Mouse (Mus musculus) sigmoid colon, adult 10 weeks (tissue): ENCODE measurements around the gene Scyl1. TPM values are rescaled to one million over a fixed set of nuclear protein-coding genes. Genes with fewer than 3 reads are reported as not detected.

ENCODE experiments used
- polyA plus RNA-seq: library from polyadenylated mRNA; stranded (reverse); fragments of 350-450 nt; fragmentation: Illumina TruSeq; extraction: RNeasy Lipid Tissue Mini Kit (QIAGEN cat#74804); gene quantifications from one replicate; pipeline ENCODE4 v1.2.3, GENCODE M21; 2014; ENCODE audit warnings: low read depth, low replicate concordance

Gene Scyl1
- 0.28 TPM for polyA plus RNA-seq

DNA sequence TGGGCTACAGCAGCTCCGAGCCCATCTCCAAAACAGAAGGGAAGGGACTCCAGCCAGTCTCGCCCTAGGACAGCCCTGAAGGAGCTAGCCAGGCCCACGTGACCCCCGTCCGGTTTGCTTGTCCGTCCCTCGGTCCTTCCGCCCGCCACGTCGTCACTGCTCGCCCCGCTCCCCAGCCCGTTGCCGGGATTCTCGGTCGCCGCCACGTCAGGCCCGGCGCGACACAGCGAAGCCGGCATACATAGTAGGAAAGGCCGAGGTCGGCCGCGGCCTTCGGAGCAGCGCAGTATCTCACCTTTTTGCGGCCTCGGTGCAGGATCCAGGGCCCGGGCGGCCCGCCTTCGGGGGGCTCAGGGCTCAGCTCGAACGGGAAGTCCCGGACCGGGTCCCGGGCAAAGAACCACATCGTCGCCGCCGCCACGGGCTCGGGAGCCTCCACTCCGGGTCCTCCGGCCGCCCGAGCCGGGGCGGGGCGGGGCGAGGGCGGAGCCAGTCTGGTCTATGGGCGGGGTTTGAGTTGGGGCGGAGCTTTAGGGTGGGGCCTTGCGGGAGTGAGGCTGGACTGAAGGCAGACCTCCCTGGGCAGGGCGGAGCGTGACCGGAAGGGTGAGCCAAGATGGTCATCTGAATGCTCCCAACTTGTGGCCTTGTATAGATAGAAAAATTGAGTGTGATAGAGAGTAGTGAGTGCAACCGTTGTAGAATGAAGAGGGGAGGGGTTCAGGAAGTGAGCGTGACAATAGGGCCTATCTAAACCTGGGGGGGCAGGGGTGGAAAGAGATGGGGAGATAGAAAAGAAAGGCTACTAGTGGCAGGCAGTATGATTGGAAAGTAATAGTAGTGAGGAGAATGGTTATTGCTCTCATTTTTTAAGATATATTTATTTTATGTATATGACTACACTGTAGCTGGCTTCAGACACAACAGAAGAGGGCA lies at the start of gene Scyl1:
Scyl1 (minus strand) TSS at position 495 of the 936 bp plus-strand sequence.

DNA sequence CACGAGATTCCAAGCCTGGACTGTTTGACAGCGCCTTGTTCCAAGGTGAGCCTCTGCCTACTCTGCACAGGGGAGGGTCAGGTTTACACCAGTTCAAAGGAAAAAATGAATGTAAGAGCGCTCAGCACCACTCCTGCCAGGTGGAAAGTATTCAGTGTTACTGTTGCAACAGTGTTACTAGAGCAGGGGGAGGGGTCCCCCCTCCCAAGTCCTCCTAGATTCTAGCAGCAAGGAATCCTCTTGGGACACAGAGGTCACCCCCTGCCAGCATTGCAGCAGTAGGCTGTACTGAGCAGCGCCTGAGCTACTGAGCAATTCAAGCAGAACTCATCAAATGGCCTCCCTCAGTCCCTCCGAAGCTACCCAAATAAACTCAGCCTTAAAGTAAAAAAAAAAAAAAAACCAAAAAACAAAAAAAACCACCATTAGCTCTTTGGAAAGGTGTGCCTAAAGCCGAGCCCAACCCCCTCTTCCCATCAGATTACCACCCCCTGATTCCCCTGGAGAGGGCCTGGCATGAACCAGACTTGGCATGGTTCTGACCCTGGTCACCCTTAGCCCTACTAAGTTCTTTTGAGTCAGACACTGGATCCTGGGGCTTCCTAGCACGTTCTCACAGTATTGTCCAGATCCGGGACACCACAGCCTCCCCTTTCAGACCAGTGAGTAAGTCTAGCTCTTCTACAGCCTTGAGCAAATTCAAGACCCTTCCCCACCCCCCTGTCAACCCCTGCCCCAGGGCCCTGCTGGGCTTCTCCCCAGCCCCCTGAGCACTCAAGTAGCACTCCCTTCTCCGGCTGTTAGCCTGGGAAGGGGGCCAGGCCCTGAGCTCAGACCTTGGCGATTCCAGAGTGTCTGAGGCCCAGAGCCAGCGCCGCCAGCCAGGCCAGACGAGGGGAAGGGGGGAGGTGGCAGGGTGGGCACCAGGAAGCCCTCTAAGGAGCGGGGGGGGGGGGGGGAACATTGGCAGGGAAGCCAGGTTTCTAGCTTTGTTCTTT lies 30.6 kb downstream of the Scyl1 start, which contains the start of gene Ltbp3:
Ltbp3 (plus strand) TSS at position 585 of the 998 bp plus-strand sequence.

DNA sequence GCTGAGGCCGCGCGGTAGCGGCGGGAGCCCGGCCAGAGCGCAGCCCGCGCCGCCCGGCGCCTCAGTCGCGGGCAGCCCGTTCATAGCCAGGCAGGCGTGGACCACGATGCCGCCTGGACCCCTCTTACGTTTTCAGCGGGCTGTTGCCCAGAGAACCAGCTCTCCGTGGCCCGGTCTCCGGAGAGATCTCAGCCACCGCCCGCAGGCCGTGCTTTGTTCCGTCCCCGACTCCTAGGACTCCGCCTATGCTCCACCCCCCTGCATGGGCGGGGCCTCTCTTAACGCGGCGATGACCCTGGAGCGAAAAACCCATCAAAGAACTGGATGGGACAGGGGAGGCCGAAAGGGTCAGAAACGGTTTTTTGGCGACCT lies 41.8 kb downstream of the Scyl1 start, which contains the start of gene Fam89b:
Fam89b (minus strand) TSS at position 210 of the 372 bp plus-strand sequence.

DNA sequence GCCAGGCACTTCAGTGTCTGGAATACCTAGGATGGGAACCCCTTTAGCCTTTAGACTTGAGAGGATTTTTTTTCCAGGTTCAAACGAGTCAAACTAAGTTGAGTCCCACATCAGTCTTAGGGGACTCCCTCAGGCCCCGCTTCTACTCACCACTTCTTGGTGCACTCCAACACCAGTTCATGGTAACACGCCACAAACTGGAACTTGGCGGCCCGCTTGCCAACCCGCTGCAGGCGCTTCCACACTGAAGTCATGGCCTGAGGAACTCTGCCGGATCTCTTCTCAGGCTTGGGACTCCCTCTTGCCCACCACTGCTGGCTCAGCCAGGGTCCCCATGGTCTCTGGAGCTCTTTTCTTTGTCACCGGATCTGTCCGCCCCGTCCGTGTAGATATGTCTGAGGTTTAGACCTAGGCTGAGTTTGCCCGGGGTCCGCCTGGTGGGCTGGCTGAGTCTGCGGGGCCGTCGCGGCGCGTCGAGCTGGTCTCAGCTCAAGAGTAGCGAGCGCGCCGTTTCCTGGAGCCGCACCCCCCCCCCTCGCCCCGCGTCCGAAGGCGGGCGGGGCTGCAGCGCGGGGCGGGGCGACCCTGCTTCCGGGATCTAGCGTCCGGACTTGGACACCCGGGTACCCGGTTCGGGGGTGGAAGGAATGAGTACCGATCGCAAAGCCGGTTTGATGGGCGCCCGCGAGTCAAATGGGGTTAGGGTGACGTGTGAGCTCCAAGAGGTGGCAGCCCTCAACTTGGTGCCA lies 45.3 kb downstream of the Scyl1 start, which contains the start of gene Ehbp1l1:
Ehbp1l1 (minus strand) TSS at position 551 of the 749 bp plus-strand sequence.

Other genes starting within 250 kb of the Scyl1 start
- 5.6 TPM for gene Ovol1, start 210.8 kb downstream of the Scyl1 start, polyA plus RNA-seq
- gene Ap5b1, start 203.4 kb downstream of the Scyl1 start, polyA plus RNA-seq = not detected
- 1.0 TPM for gene Rnaseh2c, start 169.5 kb downstream of the Scyl1 start, polyA plus RNA-seq
- gene Kat5, start 161.2 kb downstream of the Scyl1 start, polyA plus RNA-seq = 19.7 TPM
- 0.66 TPM for gene Rela, start 133.9 kb downstream of the Scyl1 start, polyA plus RNA-seq
- gene Sipa1, start 107.7 kb downstream of the Scyl1 start, polyA plus RNA-seq = 1.5 TPM
- gene Map3k11, start 82.7 kb downstream of the Scyl1 start, polyA plus RNA-seq = 1.7 TPM
- 0.22 TPM for gene Pcnx3, start 82.5 kb downstream of the Scyl1 start, polyA plus RNA-seq
- gene Kcnk7, start 67.1 kb downstream of the Scyl1 start, polyA plus RNA-seq = not detected
- 8.7 TPM for gene Ehbp1l1, start 45.1 kb downstream of the Scyl1 start, polyA plus RNA-seq
- gene Fam89b, start 41.8 kb downstream of the Scyl1 start, polyA plus RNA-seq = not detected
- 3.2 TPM for gene Ltbp3, start 30.5 kb downstream of the Scyl1 start, polyA plus RNA-seq
- gene Frmd8, start 103.9 kb upstream of the Scyl1 start, polyA plus RNA-seq = 4.3 TPM
- gene Slc25a45, start 106.4 kb upstream of the Scyl1 start, polyA plus RNA-seq = 1.0 TPM
- gene Tigd3, start 122.7 kb upstream of the Scyl1 start, polyA plus RNA-seq = 0.19 TPM
- 12.7 TPM for gene Dpf2, start 141.6 kb upstream of the Scyl1 start, polyA plus RNA-seq
- gene Cdc42ep2, start 153.4 kb upstream of the Scyl1 start, polyA plus RNA-seq = 0.79 TPM
- gene Pola2, start 192.8 kb upstream of the Scyl1 start, polyA plus RNA-seq = 3.3 TPM
- gene Slc22a20, start 214.7 kb upstream of the Scyl1 start, polyA plus RNA-seq = not detected
- 2.7 TPM for gene Capn1, start 244.5 kb upstream of the Scyl1 start, polyA plus RNA-seq